Mouse (Mus musculus) thymus, postnatal 36 days (tissue): ENCODE results near the gene Olfr1100.

Source experiments
- DNase-seq, 2 experiments: peaks; one replicate each; pipeline ENCODE4 v3.0.0; 2022; ENCODE audit warnings: mixed read lengths in 2 of 2

Gene Olfr1100

GRCm38 (mm10) chr2:86979854-86980253, at the start of gene Olfr1100:
Gene Olfr1100, minus strand, starts transcription at chr2:86979954.
- DNase-seq = no peak

- no peak for DNase-seq
Observed at GRCm38 (mm10) chr2:87026980-87027379, 47.2 kb upstream of the Olfr1100 start, which contains the start of gene Olfr1104. Gene Olfr1104, minus strand, starts transcription at chr2:87027080.

GRCm38 (mm10) chr2:86998098-86998497, 18.3 kb upstream of the Olfr1100 start, which contains the start of gene Olfr1102:
Gene Olfr1102, plus strand, starts transcription at chr2:86998398.
- no peak for DNase-seq

GRCm38 (mm10) chr2:86991121-86991520, 11.4 kb upstream of the Olfr1100 start, which contains the start of gene Olfr1101:
Gene Olfr1101, minus strand, starts transcription at chr2:86991221.
- no peak for DNase-seq

GRCm38 (mm10) chr2:86960593-86960992, 19.2 kb downstream of the Olfr1100 start, which contains the start of gene Olfr1099:
Gene Olfr1099, minus strand, starts transcription at chr2:86960693.
- DNase-seq = no peak

GRCm38 (mm10) chr2:86926557-86926956, 53.2 kb downstream of the Olfr1100 start:
- DNase-seq = no peak
